Mouse (Mus musculus) heart, postnatal 0 days (tissue): ENCODE data around the gene Cfdp1. TPM values are rescaled to one million over a fixed set of nuclear protein-coding genes. Genes with fewer than 3 reads are reported as not detected.

Experiments used
- ATAC-seq: fragments of 200-750 bp; cut with Nextera tagmentation; 2 replicates; pipeline ENCODE4 v1.8.0; 2017; ENCODE audit warnings: low read depth, moderate number of reproducible peaks, moderate library complexity; ENCODE audit not compliant: insufficient read depth
- DNase-seq: peaks from one replicate; pipeline ENCODE4 v3.0.0-alpha.2; 2016; ENCODE audit warnings: low spot score
- H3K27ac ChIP-seq: fragments of 300-500 bp; sonication (generic); 2 replicates; pipeline ENCODE4 v1.5.1; 2014; ENCODE audit warnings: low read depth, mild to moderate bottlenecking
- H3K27me3 ChIP-seq: fragments of 300-500 bp; sonication (generic); 2 replicates; pipeline ENCODE4 v1.6.1; 2014; ENCODE audit warnings: low read length, mixed read lengths; ENCODE audit not compliant: control insufficient read depth, insufficient read depth
- H3K36me3 ChIP-seq: fragments of 300-500 bp; sonication (generic); replicated peaks from 2 replicates; pipeline ENCODE4 v1.6.1; 2014; ENCODE audit warnings: low read length, mixed read lengths; ENCODE audit not compliant: control insufficient read depth, insufficient read depth
- H3K4me1 ChIP-seq: fragments of 300-500 bp; sonication (generic); 2 replicates; pipeline ENCODE4 v1.6.1; 2014; ENCODE audit warnings: antibody characterized with exemption; ENCODE audit not compliant: control insufficient read depth, insufficient read depth
- H3K4me2 ChIP-seq: fragments of 300-500 bp; sonication (generic); 2 replicates; pipeline ENCODE4 v1.6.1; 2014; ENCODE audit warnings: low read depth, mild to moderate bottlenecking, low read length, moderate library complexity
- H3K4me3 ChIP-seq: fragments of 300-500 bp; sonication (generic); 2 replicates; pipeline ENCODE4 v1.5.1; 2014; ENCODE audit warnings: low read depth, low read length
- H3K9ac ChIP-seq: fragments of 300-500 bp; sonication (generic); replicated peaks from 2 replicates; pipeline ENCODE4 v1.6.1; 2014; ENCODE audit warnings: low read depth, low read length, mixed read lengths
- H3K9me3 ChIP-seq: fragments of 300-500 bp; sonication (generic); replicated peaks from 2 replicates; pipeline ENCODE4 v1.6.1; 2016; ENCODE audit warnings: low read length; ENCODE audit not compliant: control insufficient read depth
- CTCF ChIP-seq: IDR thresholded peaks from 2 replicates; pipeline ENCODE4 v1.5.1; 2016; ENCODE audit warnings: antibody characterized with exemption, control low read depth, low read depth
- EP300 ChIP-seq: IDR thresholded peaks from 2 replicates; pipeline ENCODE4 v1.6.1; 2016; ENCODE audit warnings: antibody characterized with exemption, low read depth
- WGBS: fragments of 180-500 bp; shearing (Covaris S2); extraction: QIAGEN DNeasy Blood & Tissue Kit; methylation state at CpG from one replicate; pipeline ENCODE4 v1.1.7; 2014; 5-methylcytosine and 5-hydroxymethylcytosine counted together
- polyA plus RNA-seq: library from polyadenylated mRNA; unstranded; fragments of >200 nt; fragmentation: Nextera tagmentation; extraction: Ambion mirVana; gene quantifications from 2 replicates; pipeline ENCODE4 v1.2.1, GENCODE M21; 2015
- total RNA-seq: library from RNA; depleted of rRNA; stranded (reverse); fragments of >200 nt; gene quantifications from 2 replicates; pipeline ENCODE4 v1.2.3, GENCODE M21; 2014; ENCODE audit warnings: low replicate concordance

Gene Cfdp1
- total and polyA plus RNA-seq, 2 experiments from 2014 or later: 16.1 to 85.4 TPM

DNA sequence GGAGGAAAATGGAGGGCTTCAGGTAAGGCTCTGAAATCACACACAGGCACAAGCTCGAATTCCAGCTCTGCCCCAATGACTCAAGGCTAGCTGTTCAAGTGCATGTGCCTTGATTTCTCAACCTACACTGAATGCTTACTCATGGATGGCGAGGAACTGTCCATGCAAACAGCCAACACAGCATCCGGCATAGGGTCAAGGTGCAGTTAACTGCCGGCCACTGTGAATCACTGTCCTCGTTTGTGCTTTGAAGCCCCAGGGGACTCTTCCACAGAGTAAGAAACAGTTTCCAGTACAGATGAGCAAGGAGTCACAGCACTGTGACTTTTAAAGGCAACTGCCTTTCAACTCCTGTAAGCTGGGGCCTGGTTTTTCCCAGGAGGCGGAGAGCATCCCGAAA, 74.4 kb downstream of the Cfdp1 start:
- H3K27ac ChIP-seq: no peak overlapping the region
- H3K36me3 ChIP-seq: no peaks in the 10 kb centered on the region; the same call in 1 of the 2 replicates
- DNase-seq (no peak), ATAC-seq (no peak)
- no peak overlapping the region for H3K9ac ChIP-seq
- no peak overlapping the region for H3K4me3 ChIP-seq
- TF ChIP-seq CTCF (no peak), EP300 (no peak)
- H3K4me1 ChIP-seq: peaks cover 23% of the 10 kb centered on the region
- 62% methylated on average over 7 of the region's 7 CpGs for WGBS
- no peaks in the 10 kb centered on the region for H3K9me3 ChIP-seq
- no peak overlapping the region for H3K4me2 ChIP-seq
- H3K27me3 ChIP-seq: no peaks in the 10 kb centered on the region

DNA sequence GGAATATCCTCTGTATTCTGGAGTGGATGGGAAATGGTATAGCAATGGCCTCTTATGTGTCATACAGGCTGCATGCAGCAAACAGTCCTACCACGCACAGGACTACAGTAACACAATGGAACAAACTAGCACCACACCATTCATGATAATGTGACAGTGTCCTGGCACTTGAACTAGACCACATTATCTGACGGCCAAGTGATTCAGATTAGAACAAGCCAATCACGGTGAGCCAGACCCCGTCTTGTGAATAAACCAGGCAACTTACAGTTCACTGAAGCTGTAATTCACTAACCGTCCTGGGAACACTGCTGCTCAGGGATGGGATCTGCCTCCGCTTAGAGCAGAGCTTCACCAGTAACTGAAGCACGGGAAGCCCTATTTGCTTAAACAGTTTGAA, 75.3 kb downstream of the Cfdp1 start:
- Histone ChIP-seq H3K9me3 (no peaks in the 10 kb centered on the region), H3K4me3 (no peak overlapping the region), H3K27ac (no peak overlapping the region), H3K36me3 (no peaks in the 10 kb centered on the region; the same call in 1 of the 2 replicates), H3K9ac (no peak overlapping the region), H3K4me1 (peaks cover 23% of the 10 kb centered on the region), H3K27me3 (no peaks in the 10 kb centered on the region), H3K4me2 (no peak overlapping the region)
- WGBS: 25% methylated on average over 7 of the region's 7 CpGs
- TF ChIP-seq CTCF: no peak
- TF ChIP-seq EP300: no peak
- ATAC-seq (peak; percentile 56), DNase-seq (no peak)

- Histone ChIP-seq H3K9me3 (no peaks in the 10 kb centered on the region), H3K4me3 (no peak overlapping the region), H3K4me1 (peaks cover 30% of the 10 kb centered on the region), H3K27ac (no peak overlapping the region), H3K9ac (no peak overlapping the region), H3K4me2 (no peak overlapping the region), H3K27me3 (no peaks in the 10 kb centered on the region), H3K36me3 (no peaks in the 10 kb centered on the region; the same call in 1 of the 2 replicates)
- ATAC-seq: no peak
- WGBS: 90% methylated on average over 4 of the region's 4 CpGs
- no peak for TF ChIP-seq EP300
- no peak for TF ChIP-seq CTCF
- no peak for DNase-seq
These were observed 77.6 kb downstream of the Cfdp1 start for GRCm38 (mm10) chr8:111776492-111776891.

- no peaks in the 10 kb centered on the region for H3K9me3 ChIP-seq
- peaks cover 34% of the 10 kb centered on the region for H3K4me1 ChIP-seq
- no peaks in the 10 kb centered on the region for H3K27me3 ChIP-seq
- DNase-seq (no peak), ATAC-seq (no peak)
- no peak for TF ChIP-seq CTCF
- no peak for TF ChIP-seq EP300
- no peak overlapping the region for H3K27ac ChIP-seq
- H3K4me3 ChIP-seq: no peak overlapping the region
- no peak overlapping the region for H3K4me2 ChIP-seq
- WGBS: 97% methylated on average over 6 of the region's 6 CpGs
- no peaks in the 10 kb centered on the region; the same call in 1 of the 2 replicates for H3K36me3 ChIP-seq
- H3K9ac ChIP-seq: no peak overlapping the region
These were observed 78.3 kb downstream of the Cfdp1 start for GRCm38 (mm10) chr8:111775766-111776165.

DNA sequence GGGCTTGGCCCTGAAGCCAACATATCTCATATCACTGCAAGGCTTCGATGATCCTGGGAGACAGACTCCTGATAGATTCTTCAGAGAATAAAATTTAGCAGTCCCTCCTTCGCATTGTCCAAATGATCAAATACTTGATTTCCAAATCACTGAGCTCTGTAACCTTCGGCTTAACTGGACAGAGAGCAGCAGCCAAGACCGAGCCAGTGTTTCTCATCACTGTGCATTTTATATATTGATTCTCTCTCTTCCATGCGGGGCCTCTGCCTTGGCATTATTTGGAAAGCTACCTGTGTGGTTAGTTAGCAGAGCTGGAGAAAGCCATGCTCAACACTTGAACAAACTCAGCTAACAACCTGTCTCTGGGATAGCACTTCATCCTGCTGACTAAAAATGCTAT, 80.6 kb downstream of the Cfdp1 start:
- no peak for TF ChIP-seq EP300
- no peak for TF ChIP-seq CTCF
- Histone ChIP-seq H3K9me3 (no peaks in the 10 kb centered on the region), H3K27ac (no peak overlapping the region), H3K27me3 (no peaks in the 10 kb centered on the region), H3K36me3 (peaks cover 4% of the 10 kb centered on the region), H3K4me2 (no peak overlapping the region), H3K4me1 (0 out of 2 replicates have a peak, but pooled peaks cover 17% of the 10 kb centered on the region), H3K9ac (no peak overlapping the region), H3K4me3 (no peak overlapping the region)
- no peak for ATAC-seq
- DNase-seq: no peak
- 71% methylated on average over 5 of the region's 5 CpGs for WGBS

GRCm38 (mm10) chr8:111773057-111773456, 81.0 kb downstream of the Cfdp1 start:
- H3K27me3 ChIP-seq: no peaks in the 10 kb centered on the region
- ATAC-seq: peak; percentile 51; the same call in 1 of the 2 replicates
- no peak overlapping the region for H3K4me2 ChIP-seq
- 28% methylated on average over 7 of the region's 7 CpGs for WGBS
- TF ChIP-seq CTCF (no peak), EP300 (no peak)
- no peak for DNase-seq
- no peak overlapping the region for H3K9ac ChIP-seq
- H3K9me3 ChIP-seq: no peaks in the 10 kb centered on the region
- no peak overlapping the region for H3K4me3 ChIP-seq
- H3K27ac ChIP-seq: no peak overlapping the region
- H3K4me1 ChIP-seq: 0 out of 2 replicates have a peak, but pooled peaks cover 14% of the 10 kb centered on the region
- H3K36me3 ChIP-seq: peaks cover 9% of the 10 kb centered on the region
